Mouse (Mus musculus) heart, adult 8-10 months (tissue): ENCODE results near the gene Il4ra. TPM values are rescaled to one million over a fixed set of nuclear protein-coding genes. Genes with fewer than 3 reads are reported as not detected.

ENCODE experiments used
- total RNA-seq, 4 experiments: library from RNA; stranded (reverse); gene quantifications; 2 replicates each; pipeline ENCODE4 v1.2.4; 2022

Il4ra gene
- total RNA-seq, 4 experiments from 2014 or later, result 11.1 to 16.8 (median 13.5) TPM

Other genes with a start within 250 kb of the Il4ra start
- 1 to 10 TPM; 3.6 to 6.0 (median 4.0) TPM for gene Kdm8, start 107.4 kb upstream of the Il4ra start, total RNA-seq
- 10 to 100 TPM; 28.9 to 33.1 (median 31.3) TPM for gene Nsmce1, start 60.5 kb upstream of the Il4ra start, total RNA-seq
- gene Il21r, start 51.3 kb downstream of the Il4ra start, total RNA-seq, result under 1 TPM; 0.19 to 0.69 (median 0.33) TPM
- 10 to 100 TPM; 49.7 to 57.7 (median 54.7) TPM for gene Gtf3c1, start 155.7 kb downstream of the Il4ra start, total RNA-seq
- 10 to 100 TPM in 1 of 4 experiments, 1 to 10 TPM in 3; 8.9 to 12.0 (median 9.4) TPM for gene D430042O09Rik, start 155.8 kb downstream of the Il4ra start, total RNA-seq